Mouse (Mus musculus) midbrain, embryonic 14.5 days (tissue): ENCODE measurements around the gene Gm20388. TPM values are rescaled to one million over a fixed set of nuclear protein-coding genes. Genes with fewer than 3 reads are reported as not detected.

ENCODE experiments used
- ATAC-seq: fragments of 200-750 bp; cut with Nextera tagmentation; 2 replicates; pipeline ENCODE4 v1.8.0; 2017; ENCODE audit warnings: moderate number of reproducible peaks, moderate library complexity; ENCODE audit not compliant: low FRiP score, low TSS enrichment
- DNase-seq: peaks from one replicate; pipeline ENCODE4 v3.0.0-alpha.2; 2015
- H3K27ac ChIP-seq: fragments of 300-500 bp; sonication (generic); replicated peaks from 2 replicates; pipeline ENCODE4 v1.5.1; 2014; ENCODE audit warnings: mild to moderate bottlenecking, low read depth, low read length, moderate library complexity
- H3K27me3 ChIP-seq: fragments of 300-500 bp; sonication (generic); 2 replicates; pipeline ENCODE4 v1.6.1; 2014; ENCODE audit warnings: low read length, control low read depth, mixed read lengths; ENCODE audit not compliant: control insufficient read depth, insufficient read depth
- H3K36me3 ChIP-seq: fragments of 300-500 bp; sonication (generic); 2 replicates; pipeline ENCODE4 v1.6.1; 2014; ENCODE audit warnings: low read length, control low read depth; ENCODE audit not compliant: control insufficient read depth, insufficient read depth
- H3K4me1 ChIP-seq: fragments of 300-500 bp; sonication (generic); 2 replicates; pipeline ENCODE4 v1.6.1; 2014; ENCODE audit warnings: mild to moderate bottlenecking, antibody characterized with exemption, low read length, control low read depth; ENCODE audit not compliant: control insufficient read depth, insufficient read depth
- H3K4me2 ChIP-seq: fragments of 300-500 bp; sonication (generic); 2 replicates; pipeline ENCODE4 v1.6.1; 2014; ENCODE audit warnings: mild to moderate bottlenecking, low read length, moderate library complexity
- H3K4me3 ChIP-seq: fragments of 300-500 bp; sonication (generic); replicated peaks from 2 replicates; pipeline ENCODE4 v1.5.1; 2014; ENCODE audit warnings: low read depth, low read length
- H3K9ac ChIP-seq: fragments of 300-500 bp; sonication (generic); replicated peaks from 2 replicates; pipeline ENCODE4 v1.6.1; 2014; ENCODE audit warnings: mild to moderate bottlenecking, low read length, moderate library complexity
- H3K9me3 ChIP-seq: fragments of 300-500 bp; sonication (generic); 2 replicates; pipeline ENCODE4 v1.6.1; 2016; ENCODE audit warnings: low read length, control low read depth, mixed read lengths; ENCODE audit not compliant: control insufficient read depth
- WGBS: fragments of 180-500 bp; shearing (Covaris S2); extraction: QIAGEN DNeasy Blood & Tissue Kit; methylation state at CpG from one replicate; pipeline ENCODE4 v1.1.7; 2014; 5-methylcytosine and 5-hydroxymethylcytosine counted together
- polyA plus RNA-seq: library from polyadenylated mRNA; unstranded; fragments of >200 nt; fragmentation: Nextera tagmentation; extraction: Ambion mirVana; gene quantifications from 2 replicates; pipeline ENCODE4 v1.2.1, GENCODE M21; 2014

The Gm20388 gene
- polyA plus RNA-seq, 1 experiment from 2014 or later, result 4.1 TPM

GRCm38 (mm10) chr8:120228781-120229573 is 318.3 kb downstream of the Gm20388 start:
- H3K36me3 ChIP-seq, result no peaks in the 10 kb centered on the region
- H3K4me3 ChIP-seq, result peak overlapping the region; percentile 54
- H3K27me3 ChIP-seq, result peaks cover 22% of the 10 kb centered on the region; the same call in 1 of the 2 replicates
- peaks cover 68% of the 10 kb centered on the region for H3K4me1 ChIP-seq
- ATAC-seq (peak; percentile 24; the same call in 1 of the 2 replicates), DNase-seq (peak; percentile 79)
- H3K4me2 ChIP-seq, result peak overlapping the region; percentile 91
- peak overlapping the region; percentile 55 for H3K27ac ChIP-seq
- peak overlapping the region; percentile 64 for H3K9ac ChIP-seq
- WGBS, result under 1% methylated on average over 123 of the region's 125 CpGs
- no peaks in the 10 kb centered on the region for H3K9me3 ChIP-seq

- H3K4me1 ChIP-seq, result peaks cover 69% of the 10 kb centered on the region
- no peaks in the 10 kb centered on the region for H3K36me3 ChIP-seq
- H3K27ac ChIP-seq, result no peak overlapping the region
- DNase-seq (peak; percentile 49), ATAC-seq (no peak)
- H3K9ac ChIP-seq, result peak overlapping the region; percentile 64
- WGBS, result under 1% methylated on average over 22 of the region's 22 CpGs
- peaks cover 22% of the 10 kb centered on the region; the same call in 1 of the 2 replicates for H3K27me3 ChIP-seq
- H3K9me3 ChIP-seq, result no peaks in the 10 kb centered on the region
- peak overlapping the region; percentile 54 for H3K4me3 ChIP-seq
- peak overlapping the region; percentile 91 for H3K4me2 ChIP-seq
Observed at GRCm38 (mm10) chr8:120229574-120229916, 318.9 kb downstream of the Gm20388 start.

- Histone ChIP-seq H3K9me3 (no peaks in the 10 kb centered on the region), H3K4me1 (peaks cover 73% of the 10 kb centered on the region), H3K27ac (no peak overlapping the region), H3K27me3 (peaks cover 22% of the 10 kb centered on the region; the same call in 1 of the 2 replicates), H3K9ac (peak overlapping the region; percentile 64), H3K36me3 (no peaks in the 10 kb centered on the region), H3K4me2 (peak overlapping the region; percentile 91), H3K4me3 (peak overlapping the region; percentile 54)
- 8% methylated on average over 22 of the region's 22 CpGs for WGBS
- DNase-seq, result no peak
- ATAC-seq, result no peak
Observed at GRCm38 (mm10) chr8:120230081-120230480, 319.4 kb downstream of the Gm20388 start.

- peaks cover 65% of the 10 kb centered on the region for H3K4me1 ChIP-seq
- H3K27me3 ChIP-seq, result peaks cover 22% of the 10 kb centered on the region; the same call in 1 of the 2 replicates
- H3K36me3 ChIP-seq, result no peaks in the 10 kb centered on the region
- no peak overlapping the region for H3K27ac ChIP-seq
- WGBS, result 28% methylated on average over 18 of the region's 18 CpGs
- DNase-seq (no peak), ATAC-seq (no peak)
- peak overlapping the region; percentile 91 for H3K4me2 ChIP-seq
- H3K9ac ChIP-seq, result no peak overlapping the region; the same call in none of the 2 replicates
- no peaks in the 10 kb centered on the region for H3K9me3 ChIP-seq
- peak overlapping the region; percentile 54 for H3K4me3 ChIP-seq
Observed at GRCm38 (mm10) chr8:120230715-120231614, 320.3 kb downstream of the Gm20388 start.

DNA sequence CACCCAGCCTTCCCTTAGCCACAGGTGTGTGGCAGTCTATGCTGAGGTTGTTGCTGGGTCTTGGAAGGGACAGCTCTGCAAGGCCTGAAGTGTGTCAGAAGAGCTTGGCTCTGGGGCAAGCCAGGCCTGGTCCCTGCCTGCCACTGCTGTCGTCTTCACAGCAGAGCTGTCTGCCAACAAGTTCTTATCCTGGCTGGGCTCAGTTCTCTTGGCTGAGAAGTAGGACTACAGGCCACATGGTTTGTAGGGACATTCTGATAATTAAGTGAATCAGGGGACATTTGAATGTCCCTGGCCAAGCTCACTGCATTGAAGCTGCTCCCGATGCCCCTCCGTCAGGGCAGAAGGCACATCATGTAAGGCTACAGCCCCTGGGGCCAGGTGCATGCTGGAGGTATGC is 321.2 kb downstream of the Gm20388 start:
- H3K9ac ChIP-seq, result no peak overlapping the region
- DNase-seq, result no peak
- H3K4me3 ChIP-seq, result no peak overlapping the region

GRCm38 (mm10) chr8:120232398-120232797 is 321.8 kb downstream of the Gm20388 start:
- Histone ChIP-seq H3K4me3 (peak overlapping the region; percentile 26; the same call in 1 of the 2 replicates), H3K27ac (no peak overlapping the region), H3K4me2 (peak overlapping the region; percentile 91), H3K36me3 (no peaks in the 10 kb centered on the region), H3K27me3 (peaks cover 22% of the 10 kb centered on the region; the same call in 1 of the 2 replicates), H3K4me1 (peaks cover 61% of the 10 kb centered on the region), H3K9ac (peak overlapping the region; percentile 54), H3K9me3 (no peaks in the 10 kb centered on the region)
- ATAC-seq, result no peak
- WGBS, result 44% methylated on average over 4 of the region's 4 CpGs
- DNase-seq, result no peak

More for the DNA sequence above, 321.2 kb downstream of the Gm20388 start:
- no peak for ATAC-seq
- Histone ChIP-seq H3K27ac (no peak overlapping the region), H3K27me3 (peaks cover 22% of the 10 kb centered on the region; the same call in 1 of the 2 replicates), H3K36me3 (no peaks in the 10 kb centered on the region), H3K4me1 (peaks cover 64% of the 10 kb centered on the region), H3K9me3 (no peaks in the 10 kb centered on the region), H3K4me2 (peak overlapping the region; percentile 91)
- 75% methylated on average over 3 of the region's 3 CpGs for WGBS

DNA sequence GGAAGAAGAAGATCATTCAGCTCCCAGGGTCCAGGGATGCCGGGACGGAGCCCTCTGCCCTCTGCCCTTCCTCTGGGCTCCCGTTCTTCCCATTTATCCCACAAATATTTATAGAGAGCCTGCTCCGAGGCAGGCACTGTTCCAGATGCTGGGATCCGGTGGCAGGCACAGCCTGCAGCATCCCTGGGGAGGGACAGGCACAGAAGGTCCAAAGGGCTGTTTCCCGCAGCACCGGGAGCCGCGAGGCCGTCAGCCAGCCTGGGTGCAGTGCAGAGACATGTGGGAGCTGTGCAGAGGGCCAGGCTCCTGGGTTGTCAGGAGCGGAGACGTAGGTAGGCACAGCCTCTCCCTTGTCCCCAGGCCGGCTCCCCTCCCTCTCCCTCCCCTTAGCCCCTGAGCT is 322.3 kb downstream of the Gm20388 start:
- Histone ChIP-seq H3K36me3 (no peaks in the 10 kb centered on the region), H3K9me3 (no peaks in the 10 kb centered on the region), H3K4me3 (peak overlapping the region; percentile 26), H3K27me3 (peaks cover 22% of the 10 kb centered on the region; the same call in 1 of the 2 replicates), H3K4me2 (peak overlapping the region; percentile 91), H3K4me1 (peaks cover 56% of the 10 kb centered on the region), H3K9ac (peak overlapping the region; percentile 54), H3K27ac (no peak overlapping the region)
- DNase-seq (no peak), ATAC-seq (no peak)
- WGBS, result 23% methylated on average over 13 of the region's 13 CpGs

GRCm38 (mm10) chr8:120234457-120234856 is 323.8 kb downstream of the Gm20388 start:
- Histone ChIP-seq H3K4me1 (peaks cover 51% of the 10 kb centered on the region), H3K4me3 (no peak overlapping the region), H3K27ac (peak overlapping the region; percentile 41; the same call in 1 of the 2 replicates), H3K9ac (no peak overlapping the region), H3K4me2 (0 out of 2 replicates have a peak overlapping the region, but pooled peaks have one; percentile 4), H3K9me3 (no peaks in the 10 kb centered on the region), H3K27me3 (peaks cover 21% of the 10 kb centered on the region; the same call in 1 of the 2 replicates), H3K36me3 (no peaks in the 10 kb centered on the region)
- 61% methylated on average over 12 of the region's 12 CpGs for WGBS
- ATAC-seq (no peak), DNase-seq (no peak)
